11 mouse cellular contexts compared by ENCODE assay signal in the genomic region with DNA sequence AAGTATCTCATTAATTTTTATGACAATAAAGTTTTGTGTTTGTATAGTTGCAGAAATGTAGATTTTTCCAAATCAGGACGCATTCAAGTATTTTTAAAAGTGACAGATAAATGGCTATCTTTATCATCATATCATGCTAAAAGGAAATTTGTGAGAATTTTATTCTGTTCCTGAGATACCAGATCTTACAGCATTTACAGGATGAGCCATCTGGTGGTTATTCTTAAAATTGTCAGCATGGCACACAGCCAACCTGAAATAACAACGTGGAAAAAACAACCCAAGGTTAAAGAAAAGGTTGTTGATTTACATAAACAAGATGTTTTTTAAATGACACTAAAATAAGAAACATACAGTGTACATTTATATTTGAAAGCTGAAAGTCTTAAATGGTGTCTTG.
A peak's percentile ranks its signal among the peaks of the same experiment; 100 is the strongest.
DNase-seq lines count a peak whose midpoint lies in the region; ATAC-seq lines count a peak whose summit lies in the region.
"Had no signal": no experiment of that assay in that cellular context is flagged by ENCODE, and none has a peak within 500 bp of the region (broad histone marks: within the 10 kb centered on the region; RNA-seq: fewer than 3 reads in every experiment).

No protein-coding gene starts in this region.

- H3K36me3 ChIP-seq in hindbrain, embryonic 11.5 days (ENCODE audit: control insufficient read depth, insufficient read depth, low read length), result no peaks in the 10 kb centered on the region
- H3K36me3 ChIP-seq: embryonic facial prominence, embryonic 12.5 days had no signal

- no peaks in the 10 kb centered on the region for H3K4me1 ChIP-seq in hindbrain, embryonic 11.5 days (replicated peaks; ENCODE audit: control insufficient read depth, insufficient read depth, low read length)
- H3K4me1 ChIP-seq: embryonic facial prominence, embryonic 12.5 days had no signal

- 70% methylated on average over 2 of the region's 2 CpGs for WGBS in hindbrain, embryonic 11.5 days

- no peak overlapping the region for H3K4me3 ChIP-seq in hindbrain, embryonic 11.5 days (ENCODE audit: low read depth, low read length)
- H3K4me3 ChIP-seq: embryonic facial prominence, embryonic 12.5 days had no signal

- no peaks in the 10 kb centered on the region for H3K9me3 ChIP-seq in hindbrain, embryonic 11.5 days (ENCODE audit: control insufficient read depth, low read length)
- H3K9me3 ChIP-seq: embryonic facial prominence, embryonic 12.5 days had no signal

- no peak overlapping the region for H3K9ac ChIP-seq in hindbrain, embryonic 11.5 days (ENCODE audit: low read depth, low read length)
- H3K9ac ChIP-seq: embryonic facial prominence, embryonic 12.5 days had no signal

- ATAC-seq in hindbrain, embryonic 11.5 days (ENCODE audit: low FRiP score), result no peak

- H3K27me3 ChIP-seq in hindbrain, embryonic 11.5 days (ENCODE audit: control insufficient read depth, insufficient read depth, low read length), result no peaks in the 10 kb centered on the region
- H3K27me3 ChIP-seq: embryonic facial prominence, embryonic 12.5 days had no signal

- H3K27ac ChIP-seq in hindbrain, embryonic 11.5 days (ENCODE audit: low read depth, low read length), result no peak overlapping the region
- H3K27ac ChIP-seq: embryonic facial prominence, embryonic 12.5 days; macrophage had no signal

- no peak overlapping the region for H3K4me2 ChIP-seq in hindbrain, embryonic 11.5 days (replicated peaks; ENCODE audit: low read depth, low read length)
- H3K4me2 ChIP-seq: embryonic facial prominence, embryonic 12.5 days had no signal

- DNase-seq in adrenal gland, postnatal 14 days, result peak; percentile 13
- DNase-seq in adrenal gland, postnatal 4 days (ENCODE audit: low spot score in 2 of 2), result no peak
- peak; percentile 11 for DNase-seq in kidney, postnatal 14 days
- DNase-seq in kidney, adult 11 months, result no peak
- peak; percentile 54 to 55 for DNase-seq in right cerebral cortex, postnatal 10 days (ENCODE audit: low spot score in 2 of 2)
- no peak for DNase-seq in right cerebral cortex, postnatal 36 days (ENCODE audit: low spot score in 2 of 2)
- no peak for DNase-seq in yolk sac, embryonic 10.5 days (ENCODE audit: low spot score)
- DNase-seq in hindbrain, embryonic 11.5 days (ENCODE audit: low spot score), result no peak
- DNase-seq: heart, adult 11 months had no signal

Comparison
In these comparisons a context has a peak if more than half of its experiments do, and no peak if none do; other contexts are left out.
1. DNase-seq: peak in adrenal gland, postnatal 14 days (single experiment), kidney, postnatal 14 days (single experiment) and right cerebral cortex, postnatal 10 days (2 of 2); none in adrenal gland, postnatal 4 days (0 of 2), kidney, adult 11 months (single experiment), right cerebral cortex, postnatal 36 days (0 of 2), yolk sac, embryonic 10.5 days (single experiment) and hindbrain, embryonic 11.5 days (single experiment).